Mouse (Mus musculus): ENCODE measurements around the gene Itgb2l. TPM values are rescaled to one million over a fixed set of nuclear protein-coding genes. Genes with fewer than 3 reads are reported as not detected.

The Itgb2l gene
- polyA plus RNA-seq, 1 experiment: 0.08 TPM

DNA sequence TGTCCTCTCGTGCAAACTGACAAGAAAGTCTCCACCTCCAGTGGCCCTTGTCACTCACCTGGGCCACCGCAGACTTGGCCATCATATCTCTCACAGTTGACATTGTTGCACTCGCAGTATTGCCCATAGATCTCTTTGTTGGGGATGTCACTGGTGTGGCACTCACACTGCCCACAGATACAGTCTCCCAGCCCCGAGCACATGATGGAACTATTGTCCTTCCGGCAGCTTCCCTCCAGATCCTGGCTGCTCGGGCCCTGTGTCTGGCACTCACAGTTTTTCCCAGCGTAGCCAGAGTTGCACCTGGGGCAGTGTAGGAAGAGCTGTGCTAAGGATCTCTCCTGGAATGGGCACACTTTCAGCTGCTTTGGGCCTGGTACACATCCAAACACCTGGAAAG is 16.7 kb downstream of the Itgb2l start:
- DNase-seq (ENCODE audit: low read depth): no peak
- TF ChIP-seq CTCF (IDR thresholded peaks at IDR 0.05; ENCODE audit: borderline replicate concordance, extremely low read depth, insufficient read depth, insufficient read length) (no peak), POLR2A (IDR thresholded peaks at IDR 0.05; ENCODE audit: borderline replicate concordance, extremely low read depth, insufficient read depth, insufficient read length, poor library complexity, severe bottlenecking) (no peak)

DNA sequence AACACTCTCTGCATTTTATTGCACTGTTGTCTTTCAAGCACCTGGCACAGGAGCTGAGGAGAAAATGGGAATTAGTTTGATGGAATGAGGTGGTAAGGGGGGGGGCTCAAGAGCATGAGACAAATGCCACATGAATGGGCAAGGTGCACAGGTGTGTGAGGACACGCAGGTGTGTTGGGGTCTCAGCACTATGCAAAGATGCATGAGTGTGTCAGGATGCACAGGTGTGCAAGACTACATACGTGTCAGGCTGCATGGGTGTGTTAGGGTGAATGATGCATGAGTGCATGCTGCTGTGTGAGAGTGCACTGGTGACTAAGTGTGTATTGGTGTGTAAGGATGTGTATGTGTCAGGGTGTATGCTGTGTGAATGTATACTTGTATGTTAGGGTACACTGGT is 18.4 kb downstream of the Itgb2l start:
- no peak for DNase-seq (ENCODE audit: low read depth)
- TF ChIP-seq CTCF (IDR thresholded peaks at IDR 0.05; ENCODE audit: borderline replicate concordance, extremely low read depth, insufficient read depth, insufficient read length): no peak
- no peak for TF ChIP-seq POLR2A (IDR thresholded peaks at IDR 0.05; ENCODE audit: borderline replicate concordance, extremely low read depth, insufficient read depth, insufficient read length, poor library complexity, severe bottlenecking)

- DNase-seq (ENCODE audit: low read depth): peak; percentile 75
These were observed 35.4 kb downstream of the Itgb2l start for GRCm38 (mm10) chr16:96408064-96408465.

DNA sequence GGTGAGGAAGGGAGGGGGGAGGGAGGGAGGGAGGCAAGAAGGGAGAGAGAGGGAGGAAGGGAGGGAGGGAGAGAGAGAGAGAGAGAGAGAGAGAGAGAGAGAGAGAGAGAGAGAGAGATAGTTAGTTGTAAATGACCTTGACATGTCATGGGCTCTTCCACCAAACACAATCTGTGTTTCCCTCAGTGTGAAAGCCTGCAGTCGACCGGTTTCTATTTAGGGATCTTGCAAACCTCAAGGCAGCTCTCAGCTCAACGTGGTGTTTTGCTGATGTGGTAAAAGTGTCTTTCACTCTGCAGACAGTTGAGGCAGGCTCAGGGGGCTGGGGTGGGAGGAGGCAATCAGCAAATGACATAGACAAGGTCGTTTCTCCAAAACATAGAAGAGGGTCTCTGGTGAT is 37.1 kb downstream of the Itgb2l start:
- DNase-seq (ENCODE audit: low read depth): no peak
- no peak for TF ChIP-seq CTCF (IDR thresholded peaks at IDR 0.05; ENCODE audit: borderline replicate concordance, extremely low read depth, insufficient read depth, insufficient read length)
- no peak for TF ChIP-seq POLR2A (IDR thresholded peaks at IDR 0.05; ENCODE audit: borderline replicate concordance, extremely low read depth, insufficient read depth, insufficient read length, poor library complexity, severe bottlenecking)

More at GRCm38 (mm10) chr16:96408064-96408465, 35.4 kb downstream of the Itgb2l start:
- TF ChIP-seq CTCF (IDR thresholded peaks at IDR 0.05; ENCODE audit: borderline replicate concordance, extremely low read depth, insufficient read depth, insufficient read length): no peak
- no peak for TF ChIP-seq POLR2A (IDR thresholded peaks at IDR 0.05; ENCODE audit: borderline replicate concordance, extremely low read depth, insufficient read depth, insufficient read length, poor library complexity, severe bottlenecking)

DNA sequence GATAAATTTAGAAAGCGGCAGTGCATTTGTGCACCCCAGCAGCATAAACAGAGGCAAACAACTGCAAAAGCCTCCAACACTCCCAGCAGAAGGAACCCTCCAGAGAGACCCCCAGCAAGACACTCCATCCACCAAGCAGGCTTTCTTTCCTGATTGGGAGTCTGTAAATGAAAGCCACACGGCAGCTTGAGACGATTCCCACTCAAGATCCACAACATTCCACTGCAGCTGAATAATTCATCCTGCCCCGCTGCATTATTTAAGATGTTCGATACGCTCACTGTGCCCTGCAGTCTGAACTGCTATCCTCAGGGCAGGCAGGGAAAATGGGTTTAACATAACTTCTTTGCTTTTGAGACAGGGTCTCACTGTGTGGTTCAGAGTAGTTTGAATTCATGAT is 41.1 kb downstream of the Itgb2l start:
- TF ChIP-seq POLR2A (IDR thresholded peaks at IDR 0.05; ENCODE audit: borderline replicate concordance, extremely low read depth, insufficient read depth, insufficient read length, poor library complexity, severe bottlenecking): no peak
- TF ChIP-seq CTCF (IDR thresholded peaks at IDR 0.05; ENCODE audit: borderline replicate concordance, extremely low read depth, insufficient read depth, insufficient read length): no peak
- DNase-seq (ENCODE audit: low read depth): peak; percentile 51

GRCm38 (mm10) chr16:96400046-96400445 is 43.4 kb downstream of the Itgb2l start:
- TF ChIP-seq CTCF (IDR thresholded peaks at IDR 0.05; ENCODE audit: borderline replicate concordance, extremely low read depth, insufficient read depth, insufficient read length): no peak
- no peak for TF ChIP-seq POLR2A (IDR thresholded peaks at IDR 0.05; ENCODE audit: borderline replicate concordance, extremely low read depth, insufficient read depth, insufficient read length, poor library complexity, severe bottlenecking)
- DNase-seq (ENCODE audit: low read depth): peak; percentile 53

DNA sequence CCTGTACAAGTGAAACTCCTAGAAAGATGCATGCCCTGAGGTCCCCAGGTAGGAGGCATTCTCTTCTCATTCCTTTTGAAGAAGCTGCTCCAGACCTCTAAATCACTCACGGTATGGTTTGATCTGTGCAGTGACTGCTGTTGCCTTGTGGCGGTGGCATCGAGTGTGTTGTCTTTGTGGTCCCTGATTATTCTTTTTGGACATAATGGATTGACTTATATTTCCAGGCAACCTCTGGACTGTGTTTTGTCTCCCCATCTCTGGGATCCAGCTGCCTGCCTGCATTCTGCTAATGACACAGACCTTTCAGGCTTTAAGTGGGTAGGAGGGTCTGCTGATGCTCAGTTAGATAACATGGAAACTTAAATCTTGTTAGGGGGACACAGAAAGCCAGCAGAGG is 44.6 kb downstream of the Itgb2l start:
- TF ChIP-seq CTCF (IDR thresholded peaks at IDR 0.05; ENCODE audit: borderline replicate concordance, extremely low read depth, insufficient read depth, insufficient read length) (no peak), POLR2A (IDR thresholded peaks at IDR 0.05; ENCODE audit: borderline replicate concordance, extremely low read depth, insufficient read depth, insufficient read length, poor library complexity, severe bottlenecking) (no peak)
- DNase-seq (ENCODE audit: low read depth): no peak

DNA sequence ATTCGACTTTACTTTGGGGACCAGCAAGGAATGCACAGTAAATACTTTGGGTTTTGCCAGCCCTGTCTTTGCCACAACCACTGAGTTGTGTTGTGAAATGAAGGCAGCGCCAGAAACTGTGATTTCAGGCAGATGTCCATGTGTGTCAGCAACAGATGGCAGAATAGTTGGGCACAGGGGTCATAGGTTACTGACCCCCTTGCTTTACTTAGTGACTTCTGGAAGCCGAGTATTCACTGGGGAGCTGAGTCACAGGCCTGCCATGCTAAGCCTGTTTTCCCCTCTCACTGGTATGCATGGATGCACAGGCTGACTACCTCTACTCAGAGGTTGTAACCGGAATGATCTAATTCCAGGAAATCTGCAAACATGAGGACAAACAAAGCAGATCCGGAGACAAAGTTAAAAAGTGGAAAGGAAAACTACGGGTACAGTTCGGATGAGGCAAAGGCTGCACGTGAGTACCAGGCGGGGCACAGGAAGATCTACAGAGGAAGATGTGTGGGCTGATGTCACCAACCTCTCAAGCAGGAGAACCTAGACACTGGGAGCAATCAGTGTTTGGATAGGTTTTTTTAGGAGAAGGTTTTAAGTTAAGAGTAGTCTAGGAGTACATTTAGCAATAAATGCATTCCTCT is 47.3 kb downstream of the Itgb2l start:
- TF ChIP-seq POLR2A (IDR thresholded peaks at IDR 0.05; ENCODE audit: borderline replicate concordance, extremely low read depth, insufficient read depth, insufficient read length, poor library complexity, severe bottlenecking): no peak
- TF ChIP-seq CTCF (IDR thresholded peaks at IDR 0.05; ENCODE audit: borderline replicate concordance, extremely low read depth, insufficient read depth, insufficient read length): no peak

GRCm38 (mm10) chr16:96395516-96395915 is 47.9 kb downstream of the Itgb2l start:
- TF ChIP-seq CTCF (IDR thresholded peaks at IDR 0.05; ENCODE audit: borderline replicate concordance, extremely low read depth, insufficient read depth, insufficient read length) (no peak), POLR2A (IDR thresholded peaks at IDR 0.05; ENCODE audit: borderline replicate concordance, extremely low read depth, insufficient read depth, insufficient read length, poor library complexity, severe bottlenecking) (no peak)
- DNase-seq (ENCODE audit: low read depth): no peak

More for the DNA sequence above, 47.3 kb downstream of the Itgb2l start:
- no peak for DNase-seq (ENCODE audit: low read depth)

DNA sequence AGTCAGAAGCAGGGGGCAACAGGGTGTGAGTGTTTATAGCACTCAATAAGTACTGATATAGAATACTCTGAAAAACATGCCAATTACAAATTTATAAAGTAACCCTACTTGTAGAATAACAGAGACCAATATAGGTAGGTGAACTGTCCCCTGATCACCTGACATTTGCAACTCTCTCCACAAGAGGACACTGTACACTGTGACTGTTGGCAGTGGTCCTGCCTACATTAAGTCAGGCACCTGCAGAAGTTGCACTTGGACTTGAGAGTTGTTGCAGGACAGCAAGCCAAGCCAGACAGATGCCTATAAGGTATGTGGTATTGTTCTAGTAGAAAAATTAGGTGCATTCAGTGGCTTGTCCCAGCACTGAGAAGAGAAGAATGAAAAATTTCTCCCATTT is 52.3 kb downstream of the Itgb2l start:
- DNase-seq (ENCODE audit: low read depth): peak; percentile 25
- TF ChIP-seq POLR2A (IDR thresholded peaks at IDR 0.05; ENCODE audit: borderline replicate concordance, extremely low read depth, insufficient read depth, insufficient read length, poor library complexity, severe bottlenecking) (no peak), CTCF (IDR thresholded peaks at IDR 0.05; ENCODE audit: borderline replicate concordance, extremely low read depth, insufficient read depth, insufficient read length) (peak; percentile 43; the same call in 1 of the 2 replicates)

DNA sequence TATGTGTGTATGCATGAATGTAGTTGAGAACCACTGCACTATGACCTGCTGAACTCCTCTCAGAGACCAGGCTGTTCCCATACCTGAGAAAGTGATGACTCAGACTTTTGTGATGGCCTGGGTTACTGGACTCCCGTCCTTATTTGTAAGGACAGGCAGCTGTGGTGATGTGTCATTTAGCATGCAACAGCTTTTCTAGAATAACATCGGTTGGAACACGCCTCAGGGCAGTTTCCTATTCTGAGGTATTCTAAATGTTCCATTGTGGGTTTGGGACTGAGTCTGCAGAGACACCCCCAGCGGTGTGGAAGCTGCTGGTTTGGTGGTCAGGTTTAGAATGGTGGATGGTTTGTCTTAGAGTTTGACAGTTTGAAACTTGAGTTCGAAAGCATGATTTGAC is 54.9 kb downstream of the Itgb2l start:
- TF ChIP-seq CTCF (IDR thresholded peaks at IDR 0.05; ENCODE audit: borderline replicate concordance, extremely low read depth, insufficient read depth, insufficient read length): no peak
- no peak for TF ChIP-seq POLR2A (IDR thresholded peaks at IDR 0.05; ENCODE audit: borderline replicate concordance, extremely low read depth, insufficient read depth, insufficient read length, poor library complexity, severe bottlenecking)

GRCm38 (mm10) chr16:96387685-96388371 is 55.6 kb downstream of the Itgb2l start:
- no peak for TF ChIP-seq POLR2A (IDR thresholded peaks at IDR 0.05; ENCODE audit: borderline replicate concordance, extremely low read depth, insufficient read depth, insufficient read length, poor library complexity, severe bottlenecking)
- no peak for TF ChIP-seq CTCF (IDR thresholded peaks at IDR 0.05; ENCODE audit: borderline replicate concordance, extremely low read depth, insufficient read depth, insufficient read length)
- no peak for DNase-seq (ENCODE audit: low read depth)

More for the DNA sequence above, 54.9 kb downstream of the Itgb2l start:
- DNase-seq (ENCODE audit: low read depth): no peak
